Mouse (Mus musculus) kidney, adult 9 months (tissue): Measurements from ENCODE around the gene Slc4a1.

Source experiments
- DNase-seq: peaks from one replicate; pipeline ENCODE4 v3.0.0; 2022

The Slc4a1 gene

DNA sequence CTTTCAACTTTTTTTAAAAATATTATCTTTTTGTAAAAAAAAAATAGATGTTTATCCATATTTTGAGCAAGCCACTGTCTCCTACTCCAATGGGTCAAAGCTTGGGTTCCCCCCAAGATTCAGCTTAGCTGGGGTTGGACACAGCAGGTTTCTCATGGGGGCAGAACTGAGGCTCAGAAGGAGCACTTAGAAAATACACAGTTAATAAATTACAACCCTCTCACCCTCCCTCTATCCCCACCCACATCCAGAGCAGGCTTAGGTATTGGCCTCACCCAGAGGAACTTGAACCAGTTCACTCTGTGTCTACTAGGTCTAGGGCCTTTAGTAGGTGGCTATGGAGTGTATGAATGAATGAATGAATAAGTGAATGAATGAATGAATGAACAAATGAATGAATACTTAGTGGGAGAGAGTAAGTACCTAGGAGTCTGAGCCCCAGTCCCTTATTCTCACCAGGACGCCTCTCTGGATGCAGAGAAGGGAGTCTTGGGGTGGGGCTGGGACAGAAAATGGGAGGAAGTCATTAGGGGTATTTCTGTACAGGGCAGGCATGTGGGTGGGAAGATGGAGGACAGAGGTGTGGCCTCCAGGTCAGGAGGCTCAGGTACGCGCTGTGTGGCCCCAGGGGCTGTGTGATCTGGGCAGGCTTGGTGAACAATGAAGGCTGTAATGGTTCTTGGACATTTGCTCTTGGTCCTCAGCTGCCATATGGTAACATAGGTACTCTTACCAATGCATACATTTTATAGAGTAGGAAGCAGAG, 16.6 kb downstream of the Slc4a1 start:
- DNase-seq, result no peak

DNA sequence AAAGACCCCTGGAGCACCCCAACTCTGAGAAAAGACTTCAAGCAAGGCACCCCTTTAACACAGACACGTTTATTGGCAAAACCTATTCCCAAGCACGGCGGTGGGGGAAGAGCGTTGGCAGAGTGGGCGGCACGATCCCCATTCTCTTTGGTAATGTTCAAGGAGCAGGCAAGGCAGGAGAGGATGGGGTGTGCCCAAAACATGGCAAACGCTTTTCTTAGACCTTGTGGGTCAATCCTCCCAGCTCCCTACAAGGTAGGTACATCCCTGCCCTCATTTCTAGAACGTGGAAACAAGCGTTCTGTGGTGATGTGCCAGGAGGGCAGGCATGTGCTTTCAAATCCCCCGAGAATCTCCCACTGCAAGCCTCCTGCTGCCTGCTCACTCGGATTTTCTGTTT, 17.2 kb downstream of the Slc4a1 start:
- no peak for DNase-seq

DNA sequence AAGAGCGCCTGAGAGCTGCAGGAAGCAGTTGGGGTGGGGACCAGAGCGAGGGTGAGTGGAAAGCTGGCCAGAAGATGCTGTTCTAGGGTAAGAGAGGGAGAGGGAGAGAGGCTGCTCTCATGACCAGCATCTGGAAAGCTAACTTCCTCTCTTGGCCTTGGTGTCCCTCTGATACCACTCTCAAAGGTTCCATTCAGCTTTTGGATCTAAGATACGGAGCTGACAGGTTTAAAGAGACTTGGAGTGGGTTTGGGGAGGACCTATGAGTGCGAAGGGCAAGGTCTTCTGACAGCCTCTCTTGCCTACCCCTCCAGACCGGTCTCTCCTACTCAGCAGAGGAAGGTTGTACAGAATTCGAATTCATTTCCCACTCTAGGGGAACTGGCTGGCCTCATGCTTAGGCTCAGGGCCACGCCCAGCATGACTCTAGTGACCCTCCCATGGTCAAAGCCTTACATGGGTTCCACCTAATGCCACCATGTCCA, 17.9 kb downstream of the Slc4a1 start:
- DNase-seq, result no peak

DNA sequence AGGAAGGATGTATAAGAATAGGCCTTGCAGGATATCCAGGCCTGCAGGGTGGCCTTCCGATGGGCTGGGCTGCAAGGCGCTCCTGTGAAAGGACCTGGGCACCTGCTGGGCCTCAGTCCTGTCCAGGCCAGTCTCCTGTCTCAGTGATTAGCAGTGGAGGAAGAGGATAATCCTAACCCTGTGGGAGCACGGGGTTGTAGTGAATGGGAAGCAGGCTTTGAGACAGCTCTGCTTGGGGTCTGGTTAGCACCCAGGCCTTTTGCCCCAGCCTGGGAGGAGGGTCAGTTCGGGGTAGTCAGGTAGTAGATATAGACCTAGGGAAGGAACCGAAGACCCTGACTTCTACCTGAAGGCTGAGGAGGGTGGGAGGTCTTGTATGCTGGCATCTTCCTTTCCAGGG, 18.3 kb downstream of the Slc4a1 start:
- no peak for DNase-seq

DNA sequence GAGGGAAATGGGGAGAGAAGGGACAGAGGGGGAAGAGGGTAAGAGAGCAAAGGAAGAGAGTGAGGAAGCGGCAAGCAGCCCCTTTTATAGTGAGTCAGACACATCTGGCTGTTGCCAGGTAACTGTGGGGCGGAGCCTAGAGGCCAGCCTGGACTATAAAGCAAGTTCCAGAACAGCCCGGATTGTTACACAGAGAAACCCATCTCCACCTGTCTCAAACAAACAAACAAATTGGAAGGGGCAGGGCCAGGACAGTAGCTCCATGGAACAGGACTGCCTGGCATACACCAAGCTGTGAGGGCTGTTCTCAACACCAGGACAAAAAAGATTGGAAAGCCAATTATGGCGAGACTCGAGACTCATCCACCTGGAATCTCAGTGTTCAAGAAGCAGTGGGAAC, 19.1 kb downstream of the Slc4a1 start:
- no peak for DNase-seq

DNA sequence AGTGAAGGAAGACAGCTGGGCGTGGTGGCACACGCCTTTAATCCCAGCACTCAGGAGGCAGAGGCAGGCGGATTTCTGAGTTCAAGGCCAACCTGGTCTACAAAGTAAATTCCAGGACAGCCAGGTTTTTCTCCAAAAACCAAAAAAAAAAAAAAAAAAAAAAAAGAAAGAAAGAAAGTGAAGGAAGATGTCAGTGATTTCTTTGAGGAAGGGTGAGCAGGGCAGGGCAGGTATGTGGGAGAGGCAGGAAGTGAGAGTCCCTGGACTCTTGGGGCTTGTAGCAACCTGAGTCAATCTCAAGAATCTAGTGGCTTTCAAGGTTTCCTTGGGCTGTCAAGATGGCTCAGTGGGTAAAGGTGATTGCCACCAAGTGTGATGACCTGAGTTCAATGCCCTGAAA, 21.5 kb downstream of the Slc4a1 start:
- DNase-seq, result no peak

DNA sequence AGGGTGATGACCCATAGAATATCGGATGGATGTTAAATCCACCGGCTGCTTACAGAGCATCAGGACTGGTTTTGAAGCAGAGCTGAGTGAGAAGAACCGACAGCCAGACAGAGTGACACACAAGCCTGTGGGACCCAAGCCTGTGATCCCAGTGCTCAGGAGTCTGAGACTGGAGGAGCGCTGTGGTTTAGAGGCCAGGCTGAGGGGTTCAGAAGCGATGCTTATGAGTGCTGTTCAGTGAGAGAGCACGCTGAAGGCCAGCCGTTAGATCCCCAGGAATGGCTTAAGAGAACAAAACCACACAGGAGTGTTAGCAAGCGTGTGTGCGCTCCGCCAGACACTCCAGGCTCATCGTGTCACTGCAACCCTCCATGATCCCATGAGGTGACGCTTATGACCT, 23.3 kb downstream of the Slc4a1 start:
- no peak for DNase-seq

DNA sequence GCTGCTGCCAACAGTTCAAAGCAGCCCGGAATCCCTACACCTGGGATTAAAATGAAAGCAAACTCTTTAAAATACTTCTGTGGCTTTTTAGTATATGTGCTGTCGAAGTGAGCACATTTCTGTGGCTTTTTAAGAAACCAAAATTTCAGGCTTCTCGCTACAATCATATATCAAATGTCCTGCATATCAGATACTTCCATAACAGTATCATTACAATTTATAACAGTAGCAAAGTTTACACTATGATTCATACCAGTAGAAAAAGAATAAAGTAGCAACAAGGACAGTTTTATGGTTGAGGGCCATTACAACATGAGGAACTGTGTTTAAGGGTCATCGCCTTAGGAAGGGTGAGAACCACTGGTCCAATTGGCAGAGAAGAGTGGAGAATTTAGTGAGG, 24.9 kb downstream of the Slc4a1 start:
- DNase-seq, result no peak

DNA sequence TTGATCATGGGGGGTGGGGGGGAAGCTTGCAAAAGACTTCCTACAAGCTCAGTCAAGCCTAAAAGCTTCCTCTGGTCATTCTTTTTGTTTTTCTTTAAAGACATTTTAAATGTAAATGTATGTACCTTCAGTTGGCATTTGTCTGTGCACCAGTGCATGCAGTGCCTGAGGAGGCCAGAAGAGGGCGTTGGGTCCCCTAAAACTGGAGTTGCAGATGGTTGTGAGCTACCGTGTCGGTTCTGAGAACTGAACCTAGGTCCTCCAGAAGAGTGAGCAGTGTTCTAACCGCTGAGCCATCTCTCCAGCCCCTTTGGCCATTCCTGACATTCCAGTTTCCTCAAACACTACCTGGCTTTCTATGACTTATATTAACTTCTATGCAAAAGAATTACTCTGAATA, 26.4 kb downstream of the Slc4a1 start:
- DNase-seq, result no peak

DNA sequence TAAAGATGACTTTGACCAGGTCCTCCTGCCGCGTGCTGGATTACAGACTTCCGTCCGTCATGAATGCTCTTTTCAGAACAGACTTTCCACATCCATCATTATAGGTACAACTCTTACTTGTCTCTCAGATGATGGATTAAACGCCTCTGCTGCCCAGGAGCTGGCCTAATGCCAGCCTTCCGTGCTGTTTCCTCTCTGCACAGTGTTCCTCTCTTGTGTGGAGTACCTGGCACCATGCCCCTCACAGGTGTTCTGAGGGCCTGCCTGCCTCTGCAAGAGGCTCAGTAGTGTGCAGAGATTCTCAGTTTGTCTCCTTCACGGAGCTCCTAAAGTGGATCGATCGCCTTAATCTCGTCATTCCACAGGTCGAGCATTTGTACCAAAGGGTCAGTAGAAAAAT, 26.8 kb downstream of the Slc4a1 start:
- DNase-seq, result peak; percentile 42

DNA sequence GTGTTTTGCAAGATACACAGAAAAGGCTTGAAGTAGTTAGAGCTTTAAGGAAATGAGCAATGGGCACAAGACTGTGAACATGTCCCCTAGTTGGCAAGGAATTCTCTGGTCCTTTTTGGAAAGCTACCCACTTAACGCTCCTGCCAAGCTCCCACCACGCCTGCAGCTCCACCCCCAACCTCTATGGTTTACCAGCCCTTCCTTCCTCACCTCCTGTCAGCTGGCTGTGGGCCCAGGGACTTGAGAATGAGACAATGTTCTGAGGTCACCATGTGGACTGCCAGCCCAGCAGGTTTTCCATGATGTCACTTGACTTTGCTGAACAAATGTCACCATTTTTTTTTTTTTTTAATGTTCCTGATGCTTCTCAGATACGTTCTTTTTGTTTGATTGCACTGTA, 27.4 kb downstream of the Slc4a1 start:
- peak; percentile 89 for DNase-seq

DNA sequence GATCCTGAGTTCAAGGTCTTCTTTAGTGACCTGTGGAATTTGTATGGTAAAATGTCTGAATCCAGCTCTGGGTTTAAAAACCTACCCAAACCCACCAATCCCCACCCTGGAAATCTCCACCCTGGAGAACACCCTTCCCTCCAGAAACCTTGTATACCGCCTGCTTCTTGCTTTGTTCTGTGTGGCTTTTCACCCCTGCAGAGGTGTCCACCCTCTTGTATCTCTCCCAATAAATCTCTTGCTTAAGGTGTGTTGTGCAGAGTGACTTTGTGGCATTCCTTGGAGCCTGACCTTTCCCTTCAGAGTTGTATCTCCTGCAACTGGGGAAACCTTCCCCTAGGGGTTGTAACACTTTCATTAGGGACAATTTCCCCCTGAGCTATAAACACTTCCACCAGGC, 28.1 kb downstream of the Slc4a1 start:
- no peak for DNase-seq

DNA sequence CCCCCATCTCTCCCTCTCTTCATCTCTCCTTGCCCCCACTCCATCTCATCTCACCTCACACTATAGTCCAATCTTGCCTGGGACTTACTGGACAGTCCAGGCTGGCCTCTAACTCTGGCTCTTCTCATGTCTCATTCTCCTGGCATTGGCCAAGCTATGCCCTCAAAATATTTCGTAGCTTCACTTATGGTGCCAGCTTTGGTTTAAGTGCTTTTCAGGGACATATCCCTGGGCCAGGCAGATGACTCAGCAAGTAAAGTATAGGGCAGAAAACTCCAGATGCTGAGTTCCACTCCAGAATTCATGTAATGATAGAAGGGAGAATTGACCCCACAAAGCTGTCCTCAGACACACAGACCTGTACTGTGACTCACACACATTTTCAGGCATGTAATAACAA, 29.8 kb downstream of the Slc4a1 start:
- no peak for DNase-seq

DNA sequence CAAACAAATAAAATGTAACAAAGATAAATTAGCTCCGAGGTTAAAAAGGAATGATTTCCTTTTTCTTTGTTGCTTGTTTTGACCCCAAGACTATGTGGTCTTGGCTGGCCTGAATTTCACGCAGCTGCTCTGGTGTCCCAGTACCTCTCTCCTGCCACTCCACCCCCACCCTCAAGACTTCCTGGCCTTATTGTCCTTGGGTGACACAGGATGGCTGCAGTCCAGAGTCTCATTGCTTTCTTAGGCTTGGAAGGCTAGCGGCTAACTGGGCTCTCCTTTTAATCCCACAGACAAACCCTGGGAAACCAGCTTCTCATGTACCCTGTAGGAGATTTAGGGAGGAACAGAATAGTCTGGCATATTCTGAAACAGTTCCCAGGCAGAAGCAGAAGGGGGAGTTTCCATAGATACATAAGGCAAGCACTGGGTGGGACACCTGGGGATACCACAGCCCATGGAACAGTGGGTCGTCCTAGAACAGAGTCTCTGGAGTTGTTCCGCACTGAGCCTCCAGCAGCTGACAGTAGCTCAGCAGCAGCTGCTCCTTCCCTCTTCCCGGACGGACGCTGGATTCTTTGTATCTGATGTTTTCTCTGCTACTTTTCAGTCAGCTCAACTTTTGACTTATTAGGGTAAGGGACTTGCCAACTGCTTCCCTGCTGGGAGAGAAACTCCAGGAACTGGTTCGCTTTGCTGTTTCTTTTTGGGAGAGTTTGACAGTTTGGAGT, 30.9 kb downstream of the Slc4a1 start:
- peak; percentile 32 for DNase-seq

DNA sequence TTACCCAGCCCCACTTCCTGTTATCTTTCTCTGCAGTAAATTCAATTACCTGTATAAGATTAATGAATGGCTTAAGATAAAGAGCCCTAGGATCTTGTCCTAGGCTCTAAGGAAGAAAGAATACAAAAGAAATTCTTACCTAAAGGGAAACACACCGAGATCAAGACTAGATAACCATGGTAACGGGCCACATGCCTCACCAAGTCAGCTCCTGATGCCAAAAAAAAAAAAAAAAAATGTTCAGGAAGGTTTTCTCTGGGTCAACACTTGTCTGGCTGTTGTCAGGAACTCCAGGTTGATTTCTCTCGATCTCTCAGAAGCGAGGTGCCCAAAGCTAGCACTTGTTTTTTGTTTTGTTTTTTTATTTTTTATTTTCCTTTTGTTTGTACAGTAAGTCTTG, 32.0 kb downstream of the Slc4a1 start:
- DNase-seq, result no peak

DNA sequence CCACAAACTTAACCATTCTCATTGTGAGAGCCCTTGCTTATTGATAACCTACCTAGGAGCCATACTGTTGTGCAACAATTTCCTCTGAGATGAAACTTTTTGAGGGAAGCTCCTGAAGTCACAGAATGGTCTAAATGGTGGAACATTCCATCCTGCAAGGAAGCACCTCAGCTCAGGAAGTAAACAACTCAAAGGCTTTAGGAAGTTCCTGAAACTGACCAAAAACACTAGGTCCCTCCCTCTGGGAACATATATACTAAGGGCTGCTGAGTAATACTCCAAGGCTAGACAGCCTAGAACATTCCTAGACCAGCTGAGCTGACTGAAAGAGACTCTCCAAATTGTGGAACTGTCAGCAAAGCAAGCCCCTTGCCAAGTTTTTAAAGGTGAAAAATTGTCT, 32.9 kb downstream of the Slc4a1 start:
- DNase-seq, result no peak

DNA sequence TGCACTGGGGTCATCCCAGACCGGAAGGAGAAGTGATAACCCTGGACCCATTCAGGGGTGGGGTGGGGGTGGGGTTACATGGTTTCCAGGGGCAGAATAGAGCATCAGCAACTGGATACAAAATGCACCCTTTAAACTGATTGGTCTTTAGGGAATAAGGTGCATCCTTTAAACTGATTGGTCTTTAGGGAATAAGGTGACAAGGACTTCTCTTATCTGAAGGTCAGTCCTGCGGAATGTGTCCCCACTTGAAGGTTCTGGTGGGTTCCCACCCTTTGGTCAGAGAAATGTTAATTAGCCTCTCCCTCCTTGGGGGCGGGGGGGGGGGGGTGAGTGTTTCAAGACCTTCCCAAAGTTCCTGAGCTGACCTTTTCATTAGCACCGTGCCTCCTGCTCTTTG, 34.2 kb downstream of the Slc4a1 start:
- DNase-seq, result no peak

DNA sequence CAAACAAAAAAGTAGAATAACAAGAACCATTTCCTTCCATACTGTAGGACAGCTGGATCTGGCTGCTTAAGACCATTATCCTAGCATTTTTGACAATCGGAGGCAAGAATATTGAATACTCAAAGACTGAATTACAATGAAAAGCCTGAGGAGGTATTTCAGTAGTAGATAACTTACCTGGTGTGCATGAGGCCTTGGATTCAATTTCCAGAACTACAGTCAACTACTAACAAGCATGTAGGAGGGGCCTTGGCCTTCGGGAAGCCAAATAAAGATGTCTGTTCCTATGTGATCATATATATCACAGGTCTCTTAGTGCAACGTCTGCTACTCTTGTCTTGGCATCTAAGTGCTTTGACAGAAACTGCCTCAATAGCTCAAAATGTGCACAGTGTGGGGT, 36.0 kb downstream of the Slc4a1 start:
- no peak for DNase-seq

DNA sequence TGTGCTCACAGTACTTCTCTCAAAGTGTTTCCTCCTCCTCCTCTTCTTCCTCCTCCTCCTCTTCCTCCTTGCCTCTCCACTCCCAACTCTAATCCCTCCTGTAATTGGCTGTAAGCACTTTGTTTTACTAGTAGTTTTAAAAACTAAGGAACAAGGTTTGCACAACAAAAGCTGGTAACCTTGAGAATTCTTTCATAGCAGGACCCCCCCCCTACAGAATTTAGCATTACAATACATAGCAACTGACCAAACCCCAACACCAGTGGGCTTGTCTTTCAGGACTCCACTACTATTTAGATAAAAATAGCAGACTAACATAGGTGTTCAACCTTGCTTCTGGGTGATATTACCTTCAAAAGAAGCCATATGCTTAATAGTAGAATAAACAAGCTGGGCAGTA, 36.5 kb downstream of the Slc4a1 start:
- no peak for DNase-seq

DNA sequence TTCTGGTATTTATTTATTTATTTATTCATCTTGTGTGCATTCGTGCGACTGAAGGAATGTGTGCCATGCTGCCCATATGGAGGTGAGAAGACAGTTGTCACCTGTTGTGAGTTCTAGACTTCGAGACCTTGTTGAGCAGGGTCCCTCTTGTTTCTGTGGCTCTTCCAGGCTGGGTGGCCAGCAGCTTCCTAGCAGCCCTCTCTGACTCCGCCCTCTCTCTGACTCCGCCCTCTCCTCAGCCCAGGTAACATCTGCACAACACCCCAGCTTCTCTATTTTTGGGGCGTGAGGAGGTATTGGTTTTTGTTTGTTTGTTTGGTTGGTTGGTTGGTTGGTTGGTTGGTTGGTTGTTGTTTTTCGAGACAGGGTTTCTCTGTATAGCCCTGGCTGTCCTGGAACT, 38.2 kb downstream of the Slc4a1 start:
- no peak for DNase-seq

DNA sequence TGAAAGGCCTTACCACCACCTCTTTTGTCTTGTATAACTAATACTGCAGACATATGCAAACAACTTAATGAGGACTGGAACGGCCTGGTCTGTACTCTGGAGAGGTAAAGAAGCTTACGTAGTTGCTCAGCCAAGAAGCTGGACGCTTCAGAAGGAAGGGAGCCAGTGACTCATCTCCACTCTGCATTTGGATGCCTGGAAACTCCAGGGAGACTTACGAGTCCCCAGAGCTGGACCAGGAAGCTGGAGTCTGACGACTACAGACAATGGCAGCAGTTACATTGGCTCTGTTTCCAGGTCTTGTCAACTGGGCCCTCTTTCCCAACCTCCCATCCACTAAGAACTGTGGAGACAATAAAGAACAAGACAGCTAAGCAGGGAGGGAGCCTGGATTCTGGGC, 38.8 kb downstream of the Slc4a1 start:
- no peak for DNase-seq

DNA sequence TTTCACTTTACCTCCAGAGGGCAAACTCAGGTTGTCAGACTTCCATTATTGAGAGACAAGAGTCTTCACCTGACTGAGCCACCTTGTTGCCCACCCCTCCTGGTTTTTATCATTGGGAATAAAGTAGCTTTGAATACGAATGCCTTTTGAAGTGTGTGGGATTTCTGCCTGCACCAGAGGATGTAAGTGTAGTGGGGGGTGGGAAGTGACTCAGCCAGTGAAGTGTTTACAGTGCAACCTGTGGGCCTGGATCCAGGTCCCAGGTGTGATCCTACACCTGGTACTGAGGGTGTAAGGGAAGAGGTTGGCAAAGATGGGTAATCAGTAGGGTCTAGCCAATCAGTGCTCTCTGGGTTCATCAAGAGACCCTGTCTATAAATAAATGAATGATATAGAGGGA, 42.5 kb downstream of the Slc4a1 start:
- no peak for DNase-seq

DNA sequence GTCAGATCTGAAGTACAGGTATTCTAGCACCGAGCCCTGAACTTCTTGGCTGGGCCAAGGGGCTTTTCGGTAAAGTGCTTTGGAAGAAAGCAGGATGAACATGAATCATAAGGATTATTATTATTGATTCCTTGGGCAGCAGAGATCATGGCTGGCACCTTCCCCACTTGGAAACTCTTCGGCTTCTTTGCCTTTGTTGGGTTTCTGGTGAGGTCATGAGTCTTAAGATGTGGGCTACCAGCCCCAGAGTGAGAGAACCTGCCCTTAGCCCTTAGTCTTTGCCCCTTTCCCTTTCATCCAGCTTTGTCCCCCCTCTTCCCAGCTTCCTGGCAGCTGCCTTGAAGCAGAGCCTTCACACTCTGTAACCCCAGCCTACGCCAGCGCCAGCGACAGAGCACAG, 44.1 kb downstream of the Slc4a1 start:
- no peak for DNase-seq

DNA sequence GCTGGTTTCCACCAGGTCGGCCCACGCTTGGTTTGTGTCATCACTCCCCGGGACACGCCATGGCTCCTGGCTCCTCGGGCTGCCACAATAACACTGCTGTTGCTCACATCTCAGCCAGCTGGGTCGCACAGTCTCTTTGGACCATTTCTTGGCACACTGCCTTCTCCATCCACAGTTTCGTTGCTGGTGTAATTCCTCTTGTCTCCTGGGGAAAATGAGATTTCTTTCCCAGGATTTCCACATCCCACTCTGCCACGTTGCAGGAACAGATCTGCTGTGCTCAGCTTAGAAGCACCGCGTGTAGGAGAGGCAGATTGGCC, 45.4 kb downstream of the Slc4a1 start:
- peak; percentile 71 for DNase-seq
